Mouse (Mus musculus) embryo, embryonic 9.5 days (tissue): ENCODE measurements at regions not wholly inside any gene's neighbourhood (a gene's known extent, or its start where the extent isn't known, plus 50 kb on each side); places are given as distances from the start of the nearest gene placed in this dataset.
A peak's percentile ranks its signal among the peaks of the same experiment; 100 is the strongest.
"Not testable (repeated sequence)": the region's sequence is repeated elsewhere in the genome, so short reads cannot be mapped to it uniquely, and the experiment has no call there.

Source experiments
- DNase-seq: peaks from one replicate; pipeline ENCODE4 v3.0.0-alpha.2; 2017; ENCODE audit errors: extremely low spot score

DNA sequence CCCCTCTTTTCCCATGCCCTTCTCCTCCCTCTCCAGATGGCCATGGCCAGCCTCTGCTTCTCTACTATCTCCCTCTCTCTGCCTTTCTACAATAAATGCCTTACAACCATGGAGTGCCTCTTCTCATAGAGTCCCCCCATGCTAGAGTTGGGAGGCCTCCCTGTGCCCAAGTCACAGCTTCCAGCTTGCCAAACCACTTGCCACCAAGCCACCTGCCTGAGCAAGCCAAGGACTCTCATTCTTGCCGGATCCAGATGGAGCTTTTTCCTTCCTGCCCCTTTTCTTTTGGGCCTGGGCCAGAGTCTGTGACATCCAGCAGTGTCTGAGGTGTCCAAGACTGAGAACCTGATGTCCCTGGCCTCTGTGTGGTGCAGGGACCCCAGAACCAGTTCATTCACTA, 367.4 kb upstream of the Arhgap42 start:
- no peak for DNase-seq

DNA sequence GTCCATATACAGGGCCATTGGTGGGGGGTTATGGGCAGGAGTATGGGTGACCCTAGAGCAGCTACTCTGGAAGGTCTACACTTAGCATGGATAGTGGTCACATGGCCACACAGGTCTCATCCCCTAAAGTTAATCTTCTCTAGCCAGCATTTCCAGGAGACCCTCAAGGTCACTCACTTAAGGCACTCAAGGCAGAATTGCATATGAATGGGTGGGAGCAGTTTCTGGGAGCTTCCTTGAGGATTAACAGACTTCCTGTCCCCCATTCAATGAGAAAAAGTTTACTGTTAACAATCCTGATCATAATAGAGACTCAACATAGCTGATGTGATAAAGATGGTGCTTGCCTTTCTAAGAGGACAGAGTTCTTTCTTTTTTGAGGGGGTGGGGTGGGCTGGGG, 352.4 kb upstream of the Arhgap42 start:
- peak; percentile 2 for DNase-seq

DNA sequence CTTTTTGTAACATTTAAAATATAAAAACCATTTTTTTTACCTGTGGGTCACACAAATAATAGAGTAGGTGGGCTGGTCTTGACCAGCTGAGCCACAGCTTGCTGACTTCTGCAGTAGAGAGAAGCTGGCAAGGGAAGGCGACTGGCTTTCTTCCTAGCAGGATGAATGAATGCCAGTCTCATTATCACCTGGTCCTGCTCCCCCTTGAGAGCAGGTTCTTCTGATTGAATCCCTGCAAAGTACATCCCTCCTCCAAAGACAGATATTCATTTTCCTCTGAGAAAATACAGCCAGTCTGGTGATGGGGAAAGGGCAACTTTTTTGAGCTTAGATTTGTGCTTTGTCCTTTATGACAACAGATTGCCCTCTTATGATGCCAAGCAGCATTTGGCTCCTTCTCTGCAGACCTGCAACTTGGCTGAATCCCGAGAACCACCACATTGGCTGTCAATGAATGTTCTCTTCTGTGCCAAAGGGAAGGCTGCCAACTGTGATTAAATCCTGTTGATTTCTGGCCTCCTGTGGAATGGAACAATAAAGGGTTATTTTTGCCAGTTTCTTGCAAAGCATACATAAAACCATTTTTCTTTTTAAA, 344.2 kb upstream of the Arhgap42 start:
- no peak for DNase-seq

DNA sequence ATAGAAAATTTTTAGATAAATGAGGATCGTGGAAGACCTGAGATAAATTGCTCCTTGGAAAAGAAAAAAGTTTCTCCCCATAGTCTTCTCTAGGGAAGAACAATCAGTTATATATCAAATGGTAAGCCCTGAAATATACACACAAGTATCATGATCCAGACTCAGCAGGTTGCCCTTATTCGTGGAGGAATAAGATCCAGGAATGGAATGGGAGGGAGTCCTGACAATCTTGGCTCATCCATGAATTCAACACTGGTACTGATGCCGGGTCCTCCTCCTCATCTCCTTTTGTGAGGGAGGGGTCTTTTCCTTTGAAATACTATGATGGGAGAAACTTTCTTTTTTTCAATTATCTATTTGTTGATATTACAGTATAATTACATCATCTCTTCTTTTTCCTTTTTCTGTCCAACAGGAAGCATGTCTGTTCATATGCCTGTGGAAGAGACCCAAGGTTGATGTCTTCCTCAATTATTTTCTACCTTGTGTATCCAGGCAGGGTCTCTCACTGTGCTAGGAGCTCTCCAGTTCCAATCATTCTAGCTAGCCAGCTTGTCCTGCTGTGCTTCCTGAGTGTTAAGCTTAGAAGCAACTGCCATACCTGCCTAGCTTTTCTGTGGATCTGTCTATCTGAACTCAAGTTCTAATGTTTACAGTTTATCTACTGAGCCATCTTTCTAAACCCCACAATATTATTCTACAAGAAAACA, 343.6 kb upstream of the Arhgap42 start:
- no peak for DNase-seq

DNA sequence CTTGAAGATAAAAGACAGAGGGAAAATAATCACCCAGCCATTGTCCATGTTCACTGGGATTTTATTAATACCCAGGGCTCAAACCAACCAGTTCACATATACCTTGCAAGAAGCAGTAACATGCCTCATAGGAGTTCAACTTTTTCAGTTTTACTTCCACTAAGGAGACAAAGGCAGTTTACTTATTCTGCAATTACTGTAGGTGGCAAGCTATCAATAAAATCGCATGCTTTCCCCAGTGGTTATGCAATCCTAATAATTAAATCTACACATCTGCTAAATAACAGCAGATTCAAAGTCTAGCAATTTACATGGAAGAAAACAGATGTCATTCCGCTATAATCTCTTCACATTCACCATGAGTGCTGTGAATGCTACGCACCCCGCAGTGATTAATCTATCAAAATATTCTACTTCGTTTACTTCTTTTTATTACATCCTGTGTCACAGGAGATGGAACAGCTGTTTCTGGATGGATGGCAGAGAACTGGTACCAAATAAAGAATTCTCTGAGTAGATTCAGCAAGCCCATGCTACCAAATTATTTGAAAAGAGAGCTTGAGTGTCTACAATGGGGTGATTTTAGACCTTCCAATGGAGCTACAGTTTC, 329.2 kb upstream of the Arhgap42 start:
- DNase-seq = no peak

DNA sequence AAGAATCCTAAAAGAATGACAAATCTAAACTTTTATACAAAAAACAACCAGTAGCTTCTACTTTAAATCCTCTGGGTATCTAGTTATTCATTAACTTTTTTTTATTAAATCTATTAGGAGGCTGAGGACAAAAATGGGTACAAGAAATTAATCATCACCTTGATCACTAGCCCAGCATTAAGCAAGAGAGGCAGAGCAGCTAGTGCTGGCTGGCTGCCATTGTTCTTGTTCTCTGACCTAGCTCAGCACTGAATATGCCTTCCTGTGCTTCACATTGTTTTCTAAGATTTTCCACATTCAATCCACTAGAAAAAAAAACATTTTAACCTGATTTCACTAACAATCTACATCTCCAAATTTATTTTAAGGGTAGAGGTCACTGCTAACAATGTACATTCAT, 325.6 kb upstream of the Arhgap42 start:
- no peak for DNase-seq

DNA sequence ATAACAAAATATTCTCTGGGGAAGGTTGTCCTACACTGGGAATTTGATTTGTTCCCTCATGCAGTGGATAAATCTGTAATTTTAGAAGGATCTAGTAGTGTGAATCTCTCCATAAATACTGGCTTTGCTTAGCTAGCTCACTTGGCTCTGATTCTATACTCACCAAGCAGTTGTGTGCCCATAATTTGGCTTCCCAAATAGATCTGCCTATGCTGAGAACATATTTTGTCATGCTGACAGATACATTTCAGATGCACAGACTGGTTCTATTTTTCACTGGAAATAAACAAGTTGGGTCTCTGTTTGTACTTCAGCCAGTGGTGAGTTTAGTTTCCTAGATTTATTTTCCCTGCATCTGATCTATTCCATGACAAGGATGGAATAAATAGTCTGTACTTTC, 309.8 kb upstream of the Arhgap42 start:
- DNase-seq = no peak

DNA sequence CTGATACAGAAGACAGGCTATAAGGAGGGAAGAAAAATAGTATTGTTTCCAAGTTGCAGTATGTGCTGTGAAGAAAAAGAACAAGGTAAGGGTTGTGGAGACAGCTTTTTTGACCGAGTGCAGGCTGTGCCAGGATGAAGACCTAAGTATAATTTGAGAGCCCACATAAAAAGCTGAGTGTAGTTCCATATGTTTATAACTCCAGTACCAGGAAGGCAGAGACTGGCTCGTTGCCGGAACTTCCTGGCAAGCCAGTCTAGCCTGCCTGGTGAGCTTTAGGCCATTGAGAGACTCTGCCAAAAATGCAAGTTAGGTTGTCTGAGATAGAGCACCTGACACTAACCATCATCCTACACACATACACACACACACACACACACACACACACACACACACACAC, 308.7 kb upstream of the Arhgap42 start:
- no peak for DNase-seq

DNA sequence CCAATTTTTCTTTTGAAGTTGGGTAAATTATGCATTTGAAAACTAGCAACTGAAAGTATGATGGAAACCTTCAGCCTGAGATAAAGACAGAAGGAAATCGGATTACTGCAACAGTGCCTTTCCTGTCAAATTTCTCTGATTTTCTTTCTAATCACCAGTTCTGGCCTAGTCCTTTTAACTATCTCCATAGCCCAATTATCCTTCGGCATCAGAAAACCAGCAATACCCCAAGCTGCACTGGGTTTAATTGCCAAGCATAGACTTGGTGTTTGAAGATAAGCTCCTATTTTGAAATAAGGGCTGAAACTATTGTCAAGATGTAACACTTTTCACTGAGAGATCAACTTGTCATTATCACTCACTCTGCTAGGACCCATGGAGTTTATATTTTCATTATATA, 308.2 kb upstream of the Arhgap42 start:
- no peak for DNase-seq

DNA sequence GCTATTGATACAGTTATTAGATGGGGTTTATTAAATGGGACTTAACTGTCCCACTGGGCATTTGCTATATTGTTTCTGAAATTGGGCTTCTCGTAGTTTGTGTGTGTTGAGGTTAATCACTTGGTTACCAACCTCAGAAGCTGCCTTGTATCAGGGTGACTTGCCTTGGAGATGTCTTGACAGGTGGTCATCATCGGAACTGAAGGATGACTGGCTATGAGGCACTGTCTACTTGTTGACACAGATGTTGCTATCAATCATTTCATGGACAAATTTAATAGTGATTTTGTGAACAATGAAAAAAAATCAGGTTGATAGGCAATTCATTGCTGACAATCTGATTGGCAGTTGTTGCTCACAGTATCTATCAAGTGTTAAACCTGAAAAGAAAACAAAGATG, 261.4 kb upstream of the Arhgap42 start:
- no peak for DNase-seq

DNA sequence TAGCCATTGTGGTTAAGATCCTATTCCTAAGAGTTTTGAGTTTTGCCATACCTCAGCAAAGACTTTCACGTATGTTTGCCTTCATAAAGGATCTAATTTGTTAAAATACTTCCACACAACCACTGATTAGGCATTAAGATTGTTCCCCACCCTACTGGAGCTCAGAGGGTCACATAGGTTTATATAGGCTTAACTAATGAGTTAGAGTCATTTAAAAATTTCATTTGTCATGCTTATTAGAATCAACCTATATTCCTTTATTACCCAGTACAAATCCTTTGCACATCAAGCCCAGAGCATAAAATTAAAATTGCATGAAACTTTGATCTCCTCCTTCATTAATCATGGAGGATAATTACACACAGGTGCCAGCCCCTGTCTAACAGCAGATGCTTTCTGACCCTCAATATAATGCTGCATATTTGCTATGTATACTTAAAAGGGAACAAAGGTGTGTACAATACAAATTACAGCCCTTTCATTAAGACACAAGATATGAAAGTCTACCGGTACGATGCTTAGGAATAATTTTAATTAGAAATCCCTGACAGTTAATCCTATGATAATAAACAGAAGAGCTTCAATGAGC, 254.8 kb upstream of the Arhgap42 start:
- DNase-seq = no peak

DNA sequence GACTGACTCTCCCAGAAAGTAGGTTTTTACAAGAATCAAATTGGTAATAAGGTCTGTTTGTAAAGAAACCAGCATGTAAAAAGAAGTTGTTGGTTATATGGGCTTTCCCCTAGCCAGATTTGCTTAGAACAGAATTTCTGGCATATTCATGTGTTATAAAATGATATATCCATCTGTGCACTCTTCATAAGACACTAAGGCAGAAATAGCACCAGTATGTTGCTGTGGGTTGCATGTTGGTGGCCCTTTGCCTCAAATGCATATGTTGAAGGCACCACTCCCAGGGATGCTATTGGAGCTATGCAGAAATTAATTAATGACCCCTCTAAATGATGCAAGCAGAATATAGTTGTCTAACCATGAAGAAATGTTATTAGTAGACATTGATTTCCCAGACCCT, 238.2 kb upstream of the Arhgap42 start:
- DNase-seq = no peak

DNA sequence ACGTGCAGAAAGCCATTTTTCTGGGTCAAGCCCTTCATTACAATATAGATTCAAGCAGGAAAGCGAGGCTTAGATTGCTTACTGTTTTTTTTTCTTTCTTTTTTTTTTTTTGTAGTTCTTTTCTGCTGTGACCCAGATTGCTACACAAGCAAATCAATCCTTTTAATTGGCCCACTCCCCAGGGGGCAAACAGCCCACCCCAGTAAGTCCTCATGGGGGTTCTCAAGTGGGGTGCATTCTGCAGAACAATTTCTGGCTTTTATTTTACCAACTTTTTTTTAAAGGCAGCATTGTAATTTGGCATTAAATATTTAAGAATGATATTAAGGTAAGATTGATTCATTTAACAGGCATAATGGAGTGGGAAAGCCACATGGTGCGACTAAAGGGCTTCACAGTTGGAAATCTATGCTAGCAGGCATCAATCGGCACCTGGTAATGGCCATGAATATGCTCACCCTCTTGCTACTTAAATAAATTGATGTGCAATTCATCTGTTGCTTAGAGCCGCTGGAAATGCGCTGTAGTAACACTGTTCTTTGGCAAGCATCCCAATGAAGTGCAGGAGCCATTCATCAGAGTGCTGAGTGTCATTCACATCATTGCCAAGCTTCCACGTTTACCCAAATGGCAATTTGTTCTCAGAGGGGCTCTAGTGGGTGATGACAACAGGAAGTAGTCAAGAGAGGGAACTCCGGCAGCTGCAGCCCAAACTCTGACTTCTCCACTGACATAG, 236.3 kb upstream of the Arhgap42 start:
- no peak for DNase-seq

DNA sequence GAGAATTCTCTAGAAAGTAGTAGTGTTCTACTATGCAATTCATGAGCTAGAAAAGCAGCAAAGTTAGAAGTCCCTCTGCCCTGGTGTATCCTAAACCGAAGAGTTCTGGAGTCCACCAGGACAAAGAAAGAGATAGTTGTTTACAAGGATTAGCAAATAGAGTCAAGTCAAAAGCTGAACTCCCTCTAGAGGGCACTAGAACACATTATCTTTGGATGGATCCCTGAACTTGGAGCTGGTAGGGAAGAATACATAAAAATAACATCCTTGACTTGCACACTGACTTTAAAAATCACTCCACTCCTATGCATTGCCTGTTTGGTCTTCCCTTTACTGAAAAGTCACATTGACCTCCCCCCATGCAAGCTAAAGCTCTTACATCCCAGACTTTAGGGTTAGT, 205.3 kb upstream of the Arhgap42 start:
- DNase-seq = no peak

DNA sequence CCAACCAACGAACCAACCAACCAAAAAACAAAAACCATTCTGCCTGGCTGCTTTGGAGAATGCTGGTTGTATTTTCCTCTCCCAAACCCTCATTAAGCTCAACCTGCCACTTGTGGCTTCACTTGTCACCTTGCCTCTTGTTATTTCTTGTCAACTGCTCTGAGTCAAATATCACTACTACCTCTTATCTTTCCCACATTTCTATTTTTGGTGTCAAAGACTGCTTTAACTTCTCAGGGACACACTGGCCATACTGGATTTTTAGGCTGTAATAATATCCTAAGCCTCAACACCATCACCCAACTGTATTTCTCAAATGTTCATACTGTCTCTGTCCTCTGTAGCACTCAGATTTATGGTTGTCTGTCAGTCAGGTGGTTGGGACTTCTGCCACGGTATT, 181.4 kb upstream of the Arhgap42 start:
- DNase-seq = no peak

DNA sequence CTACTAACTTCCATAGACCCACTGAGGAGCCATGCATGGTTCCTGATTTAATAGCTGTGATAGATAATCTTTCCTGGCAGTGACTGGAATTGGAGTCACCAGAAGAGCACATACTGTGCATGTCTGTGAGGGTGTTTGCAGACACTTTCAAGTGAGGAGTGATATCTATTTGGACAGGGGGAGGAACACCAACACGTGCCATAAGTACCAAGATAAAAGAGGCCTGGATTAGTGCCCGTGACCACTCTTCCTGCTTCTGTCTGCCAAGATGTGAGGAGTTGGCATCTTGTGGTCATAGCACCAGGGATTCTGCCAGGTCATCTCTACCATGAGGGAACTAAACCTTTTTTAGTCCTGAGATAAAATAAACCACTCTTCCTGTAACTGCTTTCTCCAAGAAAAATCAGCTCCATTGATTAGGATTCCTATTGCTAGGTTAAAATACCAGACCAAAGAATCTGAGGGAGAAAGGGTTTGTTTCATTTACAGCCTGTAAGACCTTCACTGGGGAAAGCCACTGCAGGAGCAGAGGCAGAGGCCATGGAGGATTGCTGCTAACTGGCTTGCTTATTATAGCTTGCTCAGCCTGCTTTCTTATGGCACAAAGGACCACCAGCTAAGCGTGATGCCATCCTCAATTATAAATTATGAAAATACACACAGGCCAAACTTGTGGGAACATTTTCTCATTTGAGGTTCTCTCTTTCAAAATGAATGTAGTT, 173.7 kb upstream of the Arhgap42 start:
- DNase-seq = no peak

DNA sequence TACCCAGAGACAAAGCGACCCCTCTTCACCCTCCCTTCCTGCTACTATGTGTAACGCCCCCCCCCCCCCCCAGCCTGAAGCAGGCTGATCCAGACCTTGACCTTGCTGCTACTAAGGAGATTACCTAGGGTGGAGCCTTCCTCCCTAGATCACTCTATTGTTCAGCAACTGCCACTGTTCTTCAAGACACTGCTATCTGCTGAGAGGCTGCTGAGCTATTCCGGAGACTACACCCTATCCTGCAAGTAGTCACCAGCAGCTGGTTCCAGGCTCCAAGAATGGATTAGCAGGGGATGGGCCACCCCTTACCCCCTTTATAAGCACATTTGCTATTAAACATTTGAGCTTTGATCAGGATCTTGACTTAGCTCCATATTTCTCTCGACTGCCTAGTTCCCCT, 155.3 kb upstream of the Arhgap42 start:
- not testable (repeated sequence) for DNase-seq

DNA sequence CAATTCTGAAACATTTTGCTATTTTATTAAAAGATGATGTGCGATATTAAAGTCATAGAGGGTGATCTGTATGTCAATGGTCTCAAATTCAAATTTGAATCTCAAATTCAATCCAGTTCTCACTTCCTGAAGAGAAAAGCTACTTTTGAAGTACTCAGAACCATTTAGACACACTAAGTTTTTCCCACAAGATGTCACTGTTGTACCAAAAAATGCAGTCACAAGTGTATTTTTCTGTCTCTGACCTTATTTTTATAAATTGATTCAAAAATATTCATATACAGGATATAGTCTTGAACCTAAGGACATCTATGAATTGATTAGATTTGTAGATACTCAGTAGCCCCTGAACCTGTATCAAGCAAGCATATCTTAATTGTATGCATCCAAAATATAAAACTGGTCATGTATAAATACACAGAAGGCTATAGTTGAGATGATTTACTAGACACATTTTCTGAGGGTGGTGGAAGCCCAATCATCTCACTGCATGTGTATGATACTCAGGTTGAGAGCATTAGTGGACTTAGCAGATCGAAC, 137.8 kb upstream of the Arhgap42 start:
- DNase-seq = no peak

DNA sequence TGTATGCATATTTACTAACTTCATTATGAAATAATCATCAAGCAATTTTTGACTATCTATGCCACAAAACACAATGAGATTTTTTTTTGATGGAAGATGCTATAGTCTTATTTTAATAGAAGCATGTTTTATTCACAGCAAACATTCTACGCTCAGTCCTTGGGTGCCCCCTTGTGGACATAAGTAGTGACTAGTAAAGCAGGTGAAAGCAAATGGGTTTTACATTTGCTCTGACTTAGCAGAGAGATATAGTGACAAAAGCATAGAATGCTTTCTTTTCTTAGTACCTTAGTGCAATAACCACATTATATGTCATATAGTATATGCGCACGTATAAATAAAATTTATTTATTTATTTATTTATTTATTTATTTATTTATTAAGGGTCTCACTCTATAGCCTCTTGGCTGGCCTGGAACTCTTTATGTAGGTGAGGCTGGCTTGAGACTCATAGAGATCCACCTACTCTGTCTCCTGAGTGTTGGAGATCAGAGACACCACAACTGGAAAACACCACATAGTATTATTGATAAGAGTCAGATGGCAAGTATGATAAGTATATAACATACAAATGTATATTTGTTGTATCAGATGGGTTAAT, 136.5 kb upstream of the Arhgap42 start:
- DNase-seq = peak; percentile 52

DNA sequence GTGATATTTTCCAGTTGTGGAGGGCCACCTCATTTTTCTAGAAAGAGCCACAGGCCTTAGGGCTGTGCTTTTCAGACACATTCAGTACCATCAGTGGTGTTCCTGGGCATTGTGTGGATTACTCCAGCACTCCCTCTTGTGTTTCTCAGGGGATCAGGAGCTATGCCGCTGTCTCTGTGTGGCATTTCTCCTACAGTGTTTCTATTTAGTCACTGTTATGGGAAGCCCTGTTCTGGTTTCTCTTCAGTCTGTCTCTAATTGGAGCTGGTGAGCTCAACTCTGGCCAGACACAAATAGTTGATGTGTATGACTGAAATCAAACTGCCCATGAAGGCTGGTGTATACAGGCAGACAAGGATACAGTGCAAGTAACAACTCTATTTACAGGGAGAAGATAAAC, 133.7 kb upstream of the Arhgap42 start:
- no peak for DNase-seq

DNA sequence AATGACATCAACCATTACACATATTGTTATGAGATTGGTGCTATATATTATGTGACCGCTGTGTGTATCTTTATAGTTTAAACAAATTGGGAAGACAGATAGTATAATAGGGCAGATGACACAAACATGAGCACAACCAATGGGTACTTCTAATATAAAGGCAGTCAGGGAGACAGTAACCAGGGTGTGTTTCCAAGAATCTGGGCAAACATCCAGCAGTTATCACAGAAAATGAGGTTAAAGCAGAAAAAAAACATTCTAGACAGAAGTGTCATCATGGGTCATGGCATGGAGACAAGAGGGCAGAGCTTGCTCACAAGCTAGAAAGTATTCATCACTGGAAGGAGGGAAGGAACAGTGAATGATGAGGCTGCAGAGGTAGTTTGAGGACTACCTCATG, 129.8 kb upstream of the Arhgap42 start:
- no peak for DNase-seq
